Mouse (Mus musculus) forebrain, postnatal 0 days (tissue): ENCODE data around the gene Eif3c. TPM values are rescaled to one million over a fixed set of nuclear protein-coding genes. Genes with fewer than 3 reads are reported as not detected.

ENCODE experiments used
- ATAC-seq: fragments of 200-750 bp; cut with Nextera tagmentation; 2 replicates; pipeline ENCODE4 v1.8.0; 2017; ENCODE audit warnings: mild to moderate bottlenecking, moderate library complexity
- DNase-seq: peaks from one replicate; pipeline ENCODE4 v3.0.0-alpha.2; 2015
- H3K27ac ChIP-seq: fragments of 300-500 bp; sonication (generic); 2 replicates; pipeline ENCODE4 v1.5.1; 2014; ENCODE audit warnings: low read depth, mild to moderate bottlenecking, antibody characterized with exemption, low read length, moderate library complexity, mixed read lengths
- H3K27me3 ChIP-seq: fragments of 300-500 bp; sonication (generic); 2 replicates; pipeline ENCODE4 v1.6.1; 2014; ENCODE audit warnings: mild to moderate bottlenecking, low read length, mixed read lengths; ENCODE audit not compliant: insufficient read depth
- H3K36me3 ChIP-seq: fragments of 300-500 bp; sonication (generic); 2 replicates; pipeline ENCODE4 v1.6.1; 2014; ENCODE audit warnings: mild to moderate bottlenecking, moderate library complexity; ENCODE audit not compliant: insufficient read depth
- H3K4me1 ChIP-seq: fragments of 300-500 bp; sonication (generic); 2 replicates; pipeline ENCODE4 v1.6.1; 2014; ENCODE audit warnings: antibody characterized with exemption; ENCODE audit not compliant: insufficient read depth
- H3K4me2 ChIP-seq: fragments of 300-500 bp; sonication (generic); 2 replicates; pipeline ENCODE4 v1.6.1; 2014; ENCODE audit warnings: low read depth, mild to moderate bottlenecking, moderate library complexity
- H3K4me3 ChIP-seq: fragments of 300-500 bp; sonication (generic); 2 replicates; pipeline ENCODE4 v1.5.1; 2014; ENCODE audit warnings: low read depth, low read length, mixed read lengths
- H3K9ac ChIP-seq: fragments of 300-500 bp; sonication (generic); 2 replicates; pipeline ENCODE4 v1.6.1; 2014; ENCODE audit warnings: mild to moderate bottlenecking
- H3K9me3 ChIP-seq: fragments of 300-500 bp; sonication (generic); 2 replicates; pipeline ENCODE4 v1.6.1; 2016; ENCODE audit warnings: low read length
- CTCF ChIP-seq: sonication (generic); IDR thresholded peaks from 2 replicates; pipeline ENCODE4 v1.5.1; 2016; ENCODE audit warnings: antibody characterized with exemption, control low read depth, low read depth
- WGBS: fragments of 180-500 bp; shearing (Covaris S2); extraction: QIAGEN DNeasy Blood & Tissue Kit; methylation state at CpG from one replicate; pipeline ENCODE4 v1.1.7; 2014; 5-methylcytosine and 5-hydroxymethylcytosine counted together
- polyA plus RNA-seq: library from polyadenylated mRNA; unstranded; fragments of >200 nt; fragmentation: Nextera tagmentation; extraction: Ambion mirVana; gene quantifications from 2 replicates; pipeline ENCODE4 v1.2.1, GENCODE M21; 2015
- total RNA-seq: library from RNA; depleted of rRNA; stranded (reverse); fragments of >200 nt; gene quantifications from 2 replicates; pipeline ENCODE4 v1.2.3, GENCODE M21; 2014

The Eif3c gene
- total and polyA plus RNA-seq, 2 experiments from 2014 or later: 137 to 205 TPM

- ATAC-seq (peak; percentile 38), DNase-seq (peak; percentile 13)
- peak overlapping the region; percentile 89 for H3K4me3 ChIP-seq
- H3K27ac ChIP-seq: peak overlapping the region; percentile 81
- no peak for TF ChIP-seq CTCF
- peak overlapping the region; percentile 78 for H3K9ac ChIP-seq
- WGBS: 3% methylated on average over 28 of the region's 28 CpGs
- peaks cover 39% of the 10 kb centered on the region for H3K36me3 ChIP-seq
- H3K4me1 ChIP-seq: peaks cover 4% of the 10 kb centered on the region; the same call in 1 of the 2 replicates
- no peaks in the 10 kb centered on the region for H3K9me3 ChIP-seq
- H3K4me2 ChIP-seq: peak overlapping the region; percentile 75
- H3K27me3 ChIP-seq: no peaks in the 10 kb centered on the region
Measured at GRCm38 (mm10) chr7:126565693-126566092, 518 bp downstream of the Eif3c start.

GRCm38 (mm10) chr7:126556635-126557034 is 9.6 kb downstream of the Eif3c start:
- ATAC-seq: no peak
- H3K36me3 ChIP-seq: peaks cover 88% of the 10 kb centered on the region

GRCm38 (mm10) chr7:126554796-126555195 is 11.4 kb downstream of the Eif3c start:
- Histone ChIP-seq H3K4me2 (no peak overlapping the region), H3K4me1 (no peaks in the 10 kb centered on the region), H3K36me3 (peaks cover 90% of the 10 kb centered on the region), H3K4me3 (no peak overlapping the region), H3K9me3 (no peaks in the 10 kb centered on the region), H3K27me3 (no peaks in the 10 kb centered on the region), H3K9ac (no peak overlapping the region), H3K27ac (no peak overlapping the region)
- TF ChIP-seq CTCF: 0 out of 2 replicates have a peak, but pooled peaks have one; percentile 21
- ATAC-seq (no peak), DNase-seq (no peak)
- WGBS: 95% methylated on average over 1 of the region's 1 CpGs

More at GRCm38 (mm10) chr7:126556635-126557034, 9.6 kb downstream of the Eif3c start:
- H3K27me3 ChIP-seq: no peaks in the 10 kb centered on the region
- no peaks in the 10 kb centered on the region for H3K4me1 ChIP-seq
- H3K9me3 ChIP-seq: no peaks in the 10 kb centered on the region
- H3K9ac ChIP-seq: no peak overlapping the region
- DNase-seq: no peak
- 97% methylated on average over 5 of the region's 5 CpGs for WGBS
- H3K4me3 ChIP-seq: no peak overlapping the region
- no peak overlapping the region for H3K4me2 ChIP-seq
- no peak for TF ChIP-seq CTCF
- H3K27ac ChIP-seq: no peak overlapping the region

- peaks cover 54% of the 10 kb centered on the region for H3K36me3 ChIP-seq
- no peaks in the 10 kb centered on the region for H3K9me3 ChIP-seq
- DNase-seq (no peak), ATAC-seq (no peak)
- no peak for TF ChIP-seq CTCF
- no peaks in the 10 kb centered on the region for H3K4me1 ChIP-seq
- H3K27ac ChIP-seq: no peak overlapping the region
- H3K9ac ChIP-seq: no peak overlapping the region
- H3K4me2 ChIP-seq: no peak overlapping the region
- H3K4me3 ChIP-seq: no peak overlapping the region
- WGBS: 87% methylated on average over 2 of the region's 2 CpGs
- H3K27me3 ChIP-seq: no peaks in the 10 kb centered on the region
Measured at GRCm38 (mm10) chr7:126545631-126546030, 20.6 kb downstream of the Eif3c start.

GRCm38 (mm10) chr7:126541661-126542060 is 24.6 kb downstream of the Eif3c start:
- no peak overlapping the region for H3K9ac ChIP-seq
- TF ChIP-seq CTCF: no peak
- no peak overlapping the region for H3K4me3 ChIP-seq
- H3K4me2 ChIP-seq: no peak overlapping the region
- H3K36me3 ChIP-seq: peaks cover 15% of the 10 kb centered on the region
- 84% methylated on average over 1 of the region's 1 CpGs for WGBS
- no peaks in the 10 kb centered on the region for H3K4me1 ChIP-seq
- DNase-seq: no peak
- no peaks in the 10 kb centered on the region for H3K9me3 ChIP-seq
- H3K27ac ChIP-seq: no peak overlapping the region
- no peaks in the 10 kb centered on the region; the same call in 1 of the 2 replicates for H3K27me3 ChIP-seq
- ATAC-seq: no peak

GRCm38 (mm10) chr7:126537820-126538585 is 28.2 kb downstream of the Eif3c start:
- no peak overlapping the region for H3K4me2 ChIP-seq
- H3K4me1 ChIP-seq: no peaks in the 10 kb centered on the region
- TF ChIP-seq CTCF: peak; percentile 49
- H3K4me3 ChIP-seq: no peak overlapping the region
- no peak overlapping the region for H3K9ac ChIP-seq
- H3K36me3 ChIP-seq: no peaks in the 10 kb centered on the region
- no peaks in the 10 kb centered on the region; the same call in 1 of the 2 replicates for H3K27me3 ChIP-seq
- WGBS: 60% methylated on average over 5 of the region's 5 CpGs
- no peaks in the 10 kb centered on the region for H3K9me3 ChIP-seq
- no peak overlapping the region for H3K27ac ChIP-seq
- no peak for ATAC-seq
- no peak for DNase-seq

GRCm38 (mm10) chr7:126536466-126536865 is 29.7 kb downstream of the Eif3c start:
- Histone ChIP-seq H3K27me3 (no peaks in the 10 kb centered on the region; the same call in 1 of the 2 replicates), H3K9me3 (no peaks in the 10 kb centered on the region), H3K4me1 (no peaks in the 10 kb centered on the region), H3K36me3 (no peaks in the 10 kb centered on the region), H3K27ac (no peak overlapping the region), H3K4me3 (peak overlapping the region; percentile 42), H3K4me2 (peak overlapping the region; percentile 91), H3K9ac (peak overlapping the region; percentile 46)
- DNase-seq (no peak), ATAC-seq (no peak)
- no peak for TF ChIP-seq CTCF
- 60% methylated on average over 9 of the region's 9 CpGs for WGBS
